Mouse (Mus musculus) neural tube, embryonic 11.5 days (tissue): ENCODE measurements around the gene Slc36a2. TPM values are rescaled to one million over a fixed set of nuclear protein-coding genes. Genes with fewer than 3 reads are reported as not detected.

ENCODE experiments used
- ATAC-seq: fragments of 200-750 bp; cut with Nextera tagmentation; 2 replicates; pipeline ENCODE4 v1.8.0; 2017; ENCODE audit warnings: moderate number of reproducible peaks, mild to moderate bottlenecking, moderate TSS enrichment, moderate library complexity; ENCODE audit not compliant: insufficient read depth, low FRiP score, low TSS enrichment
- DNase-seq: peaks from one replicate; pipeline ENCODE4 v3.0.0-alpha.2; 2015; ENCODE audit warnings: low spot score
- H3K27ac ChIP-seq: fragments of 300-500 bp; sonication (generic); 2 replicates; pipeline ENCODE4 v1.5.1; 2014; ENCODE audit warnings: low read depth, mild to moderate bottlenecking, low read length
- H3K27me3 ChIP-seq: fragments of 300-500 bp; sonication (generic); 2 replicates; pipeline ENCODE4 v1.6.1; 2014; ENCODE audit warnings: mild to moderate bottlenecking, low read length, mixed read lengths; ENCODE audit not compliant: control insufficient read depth, insufficient read depth
- H3K36me3 ChIP-seq: fragments of 300-500 bp; sonication (generic); 2 replicates; pipeline ENCODE4 v1.6.1; 2014; ENCODE audit warnings: mild to moderate bottlenecking, low read length, moderate library complexity, mixed read lengths; ENCODE audit not compliant: control insufficient read depth, insufficient read depth
- H3K4me1 ChIP-seq: fragments of 300-500 bp; sonication (generic); 2 replicates; pipeline ENCODE4 v1.6.1; 2014; ENCODE audit warnings: low read length, mixed read lengths; ENCODE audit not compliant: control insufficient read depth, insufficient read depth
- H3K4me2 ChIP-seq: fragments of 300-500 bp; sonication (generic); 2 replicates; pipeline ENCODE4 v1.6.1; 2014; ENCODE audit warnings: low read depth, mild to moderate bottlenecking, moderate library complexity
- H3K4me3 ChIP-seq: fragments of 300-500 bp; sonication (generic); 2 replicates; pipeline ENCODE4 v1.5.1; 2014; ENCODE audit warnings: low read depth, low read length
- H3K9ac ChIP-seq: fragments of 300-500 bp; sonication (generic); 2 replicates; pipeline ENCODE4 v1.6.1; 2014; ENCODE audit warnings: mild to moderate bottlenecking, low read length
- H3K9me3 ChIP-seq: fragments of 300-500 bp; sonication (generic); 2 replicates; pipeline ENCODE4 v1.6.1; 2016; ENCODE audit warnings: low read length; ENCODE audit not compliant: control insufficient read depth
- WGBS: fragments of 180-500 bp; shearing (Covaris S2); extraction: QIAGEN DNeasy Blood & Tissue Kit; methylation state at CpG from one replicate; pipeline ENCODE4 v1.1.7; 2014; 5-methylcytosine and 5-hydroxymethylcytosine counted together
- polyA plus RNA-seq: library from polyadenylated mRNA; unstranded; fragments of >200 nt; fragmentation: Nextera tagmentation; extraction: Ambion mirVana; gene quantifications from 2 replicates; pipeline ENCODE4 v1.2.1, GENCODE M21; 2014

The Slc36a2 gene
- polyA plus RNA-seq, 1 experiment from 2014 or later, result 0.76 TPM

- H3K4me2 ChIP-seq, result no peak overlapping the region
- no peaks in the 10 kb centered on the region for H3K9me3 ChIP-seq
- H3K27ac ChIP-seq, result no peak overlapping the region
- WGBS, result 81% methylated on average over 4 of the region's 4 CpGs
- no peaks in the 10 kb centered on the region for H3K36me3 ChIP-seq
- no peak overlapping the region for H3K4me3 ChIP-seq
- H3K9ac ChIP-seq, result no peak overlapping the region
- no peak for DNase-seq
- no peaks in the 10 kb centered on the region for H3K4me1 ChIP-seq
- ATAC-seq, result no peak
- no peaks in the 10 kb centered on the region for H3K27me3 ChIP-seq
Observed at GRCm38 (mm10) chr11:55170501-55170900, 14.4 kb downstream of the Slc36a2 start.

GRCm38 (mm10) chr11:55168914-55169313 is 16.0 kb downstream of the Slc36a2 start:
- H3K9ac ChIP-seq, result no peak overlapping the region
- H3K9me3 ChIP-seq, result no peaks in the 10 kb centered on the region
- H3K36me3 ChIP-seq, result no peaks in the 10 kb centered on the region
- H3K27me3 ChIP-seq, result no peaks in the 10 kb centered on the region
- H3K4me3 ChIP-seq, result no peak overlapping the region
- DNase-seq, result no peak
- ATAC-seq, result no peak
- H3K27ac ChIP-seq, result no peak overlapping the region
- 90% methylated on average over 6 of the region's 6 CpGs for WGBS
- no peak overlapping the region for H3K4me2 ChIP-seq
- no peaks in the 10 kb centered on the region for H3K4me1 ChIP-seq

GRCm38 (mm10) chr11:55168504-55168903 is 16.4 kb downstream of the Slc36a2 start:
- Histone ChIP-seq H3K4me2 (no peak overlapping the region), H3K4me3 (no peak overlapping the region), H3K27ac (no peak overlapping the region), H3K27me3 (no peaks in the 10 kb centered on the region), H3K4me1 (no peaks in the 10 kb centered on the region), H3K9ac (no peak overlapping the region), H3K36me3 (no peaks in the 10 kb centered on the region), H3K9me3 (no peaks in the 10 kb centered on the region)
- WGBS, result 86% methylated on average over 4 of the region's 4 CpGs
- ATAC-seq, result no peak
- DNase-seq, result no peak

- no peaks in the 10 kb centered on the region for H3K36me3 ChIP-seq
- no peaks in the 10 kb centered on the region for H3K4me1 ChIP-seq
- ATAC-seq (no peak), DNase-seq (no peak)
- no peak overlapping the region for H3K4me2 ChIP-seq
- no peaks in the 10 kb centered on the region for H3K27me3 ChIP-seq
- WGBS, result 92% methylated on average over 6 of the region's 7 CpGs
- H3K4me3 ChIP-seq, result no peak overlapping the region
- H3K9me3 ChIP-seq, result no peaks in the 10 kb centered on the region
- no peak overlapping the region for H3K9ac ChIP-seq
- H3K27ac ChIP-seq, result no peak overlapping the region
Observed at GRCm38 (mm10) chr11:55165748-55166147, 19.1 kb downstream of the Slc36a2 start.

- DNase-seq (peak; percentile 23), ATAC-seq (no peak)
- H3K36me3 ChIP-seq, result no peaks in the 10 kb centered on the region
- H3K27me3 ChIP-seq, result no peaks in the 10 kb centered on the region
- H3K4me2 ChIP-seq, result no peak overlapping the region
- H3K4me1 ChIP-seq, result no peaks in the 10 kb centered on the region
- no peak overlapping the region for H3K9ac ChIP-seq
- 52% methylated on average over 3 of the region's 3 CpGs for WGBS
- no peak overlapping the region for H3K27ac ChIP-seq
- H3K4me3 ChIP-seq, result no peak overlapping the region
- no peaks in the 10 kb centered on the region for H3K9me3 ChIP-seq
Observed at GRCm38 (mm10) chr11:55164723-55165122, 20.2 kb downstream of the Slc36a2 start.

- Histone ChIP-seq H3K4me3 (no peak overlapping the region), H3K4me1 (no peaks in the 10 kb centered on the region), H3K4me2 (no peak overlapping the region), H3K9me3 (no peaks in the 10 kb centered on the region), H3K36me3 (no peaks in the 10 kb centered on the region), H3K27ac (no peak overlapping the region), H3K9ac (no peak overlapping the region), H3K27me3 (no peaks in the 10 kb centered on the region)
- peak; percentile 42 for DNase-seq
- 48% methylated on average over 9 of the region's 9 CpGs for WGBS
- no peak for ATAC-seq
Observed at GRCm38 (mm10) chr11:55162670-55163069, 22.2 kb downstream of the Slc36a2 start.

GRCm38 (mm10) chr11:55158785-55159359 is 26.0 kb downstream of the Slc36a2 start:
- DNase-seq, result peak; percentile 78
- WGBS, result 54% methylated on average over 13 of the region's 13 CpGs
- Histone ChIP-seq H3K27me3 (no peaks in the 10 kb centered on the region), H3K4me1 (no peaks in the 10 kb centered on the region), H3K9me3 (no peaks in the 10 kb centered on the region), H3K9ac (no peak overlapping the region), H3K36me3 (no peaks in the 10 kb centered on the region), H3K4me2 (no peak overlapping the region), H3K4me3 (no peak overlapping the region), H3K27ac (no peak overlapping the region)
- ATAC-seq, result no peak; the same call in 1 of the 2 replicates

- no peaks in the 10 kb centered on the region for H3K9me3 ChIP-seq
- 79% methylated on average over 6 of the region's 6 CpGs for WGBS
- no peak for DNase-seq
- no peaks in the 10 kb centered on the region for H3K36me3 ChIP-seq
- no peak overlapping the region for H3K27ac ChIP-seq
- no peak overlapping the region for H3K9ac ChIP-seq
- no peak for ATAC-seq
- H3K4me2 ChIP-seq, result no peak overlapping the region
- H3K4me3 ChIP-seq, result no peak overlapping the region
- no peaks in the 10 kb centered on the region for H3K27me3 ChIP-seq
- no peaks in the 10 kb centered on the region for H3K4me1 ChIP-seq
Observed at GRCm38 (mm10) chr11:55155070-55155421, 29.8 kb downstream of the Slc36a2 start.

GRCm38 (mm10) chr11:55154398-55155069 is 30.3 kb downstream of the Slc36a2 start:
- DNase-seq (no peak), ATAC-seq (no peak)
- 84% methylated on average over 3 of the region's 3 CpGs for WGBS
- no peak overlapping the region for H3K4me2 ChIP-seq
- H3K27ac ChIP-seq, result no peak overlapping the region
- H3K9ac ChIP-seq, result no peak overlapping the region
- H3K4me3 ChIP-seq, result no peak overlapping the region
- no peaks in the 10 kb centered on the region for H3K27me3 ChIP-seq
- H3K9me3 ChIP-seq, result no peaks in the 10 kb centered on the region
- no peaks in the 10 kb centered on the region for H3K4me1 ChIP-seq
- no peaks in the 10 kb centered on the region for H3K36me3 ChIP-seq
